44 mouse cellular contexts compared by ENCODE assay signal in genomic region chr11:79283350-79284030, GRCm38 (mm10). TPM values are rescaled to one million over a fixed set of nuclear protein-coding genes. Genes with fewer than 3 reads are reported as not detected.
"Had no signal": no experiment of that assay in that cellular context is flagged by ENCODE, and none has a peak within 500 bp of the region (broad histone marks: within the 10 kb centered on the region; RNA-seq: fewer than 3 reads in every experiment).

No protein-coding gene starts in this region.

- H3K9ac ChIP-seq: heart, embryonic 12.5 days; heart, embryonic 13.5 days; heart, embryonic 15.5 days; hindbrain, embryonic 12.5 days; hindbrain, embryonic 13.5 days; hindbrain, embryonic 14.5 days; hindbrain, embryonic 15.5 days; intestine, embryonic 15.5 days; kidney, embryonic 15.5 days had no signal

- H3K27me3 ChIP-seq: heart, embryonic 12.5 days; heart, embryonic 13.5 days; heart, embryonic 15.5 days; hindbrain, embryonic 12.5 days; hindbrain, embryonic 13.5 days; hindbrain, embryonic 15.5 days; intestine, embryonic 15.5 days; kidney, embryonic 15.5 days had no signal

- H3K9me3 ChIP-seq: heart, embryonic 15.5 days; hindbrain, embryonic 10.5 days; hindbrain, embryonic 12.5 days; hindbrain, embryonic 13.5 days; hindbrain, embryonic 15.5 days; intestine, embryonic 15.5 days had no signal

- H3K4me3 ChIP-seq: heart, embryonic 12.5 days; heart, embryonic 13.5 days; heart, embryonic 15.5 days; hindbrain, embryonic 10.5 days; hindbrain, embryonic 12.5 days; hindbrain, embryonic 13.5 days; hindbrain, embryonic 15.5 days; intestine, embryonic 15.5 days; kidney, embryonic 15.5 days; layer of hippocampus, adult 2 months had no signal

- H3K4me2 ChIP-seq: heart, embryonic 11.5 days; heart, embryonic 12.5 days; heart, embryonic 13.5 days; heart, embryonic 15.5 days; hindbrain, embryonic 12.5 days; hindbrain, embryonic 13.5 days; hindbrain, embryonic 14.5 days; hindbrain, embryonic 15.5 days; intestine, embryonic 15.5 days; kidney, embryonic 15.5 days had no signal

- DNase-seq: heart, postnatal 10 days; heart, postnatal 14 days; heart, postnatal 36 days; heart, postnatal 4 days; kidney, adult 11 months; kidney, adult 18-20 months; kidney, adult 2 months; kidney, adult 8-10 months; kidney, adult 9 months; kidney, postnatal 10 days; kidney, postnatal 14 days; kidney, postnatal 25 days; kidney, postnatal 36 days; kidney, postnatal 4 days; layer of hippocampus, adult 9-11 months; layer of hippocampus, postnatal 36 days had no signal

- ATAC-seq: hindbrain, embryonic 16.5 days; hindbrain, postnatal 0 days; inflammation-experienced regulatory T-cells, adult 6 months; intestine, embryonic 15.5 days; intestine, embryonic 16.5 days; intestine, postnatal 0 days had no signal

- H3K4me1 ChIP-seq: hindbrain, embryonic 10.5 days had no signal

- H3K27ac ChIP-seq: heart, embryonic 13.5 days; heart, embryonic 15.5 days; hindbrain, embryonic 10.5 days; hindbrain, embryonic 12.5 days; hindbrain, embryonic 13.5 days; hindbrain, embryonic 14.5 days; hindbrain, embryonic 15.5 days; hindbrain, postnatal 0 days; intestine, embryonic 15.5 days; kidney, embryonic 15.5 days; kidney, postnatal 0 days; layer of hippocampus, adult 2 months had no signal

- H3K36me3 ChIP-seq: heart, embryonic 12.5 days; heart, embryonic 13.5 days; heart, embryonic 15.5 days; hindbrain, embryonic 10.5 days; hindbrain, embryonic 12.5 days; hindbrain, embryonic 13.5 days; hindbrain, embryonic 15.5 days; intestine, embryonic 15.5 days; kidney, embryonic 15.5 days had no signal

RNA-seq across cellular contexts. Expression of gene Gm9964, which starts 13.2 kb away (rescaled TPM):
- total RNA-seq: heart, postnatal 14 days; heart, postnatal 25 days; heart, postnatal 36 days; heart, postnatal 4 days; hematopoietic stem cell, adult 5-6 weeks; hindbrain, postnatal 0 days; layer of hippocampus, adult 2 months had no signal
- polyA plus RNA-seq: heart, embryonic 11.5 days; heart, embryonic 12.5 days; heart, embryonic 13.5 days; heart, embryonic 14.5 days; heart, embryonic 15.5 days; heart, embryonic 16.5 days; heart, postnatal 0 days; hindbrain, embryonic 10.5 days; hindbrain, embryonic 11.5 days; hindbrain, embryonic 12.5 days; hindbrain, embryonic 14.5 days; hindbrain, embryonic 15.5 days; hindbrain, embryonic 16.5 days; hindbrain, postnatal 0 days; inflammation-experienced regulatory T-cells, adult 6 months; intestine, embryonic 14.5 days; intestine, embryonic 15.5 days; intestine, embryonic 16.5 days; intestine, postnatal 0 days; kidney, adult 2 months; kidney, embryonic 14.5 days; kidney, embryonic 15.5 days; kidney, embryonic 16.5 days; kidney, postnatal 0 days; large intestine, adult 2 months had no signal
